Mouse (Mus musculus): ENCODE measurements at regions not wholly inside any gene's neighbourhood (a gene's known extent, or its start where the extent isn't known, plus 50 kb on each side); places are given as distances from the start of the nearest gene placed in this dataset.

GRCm38 (mm10) chr5:106365094-106365493, 92.9 kb downstream of the Barhl2 start:
- TF ChIP-seq POLR2A (IDR thresholded peaks at IDR 0.05; ENCODE audit: low read depth, low read length) (no peak), CTCF (IDR thresholded peaks at IDR 0.05; ENCODE audit: extremely low read depth, insufficient read depth, insufficient read length, insufficient replicate concordance) (no peak)

Measured in spleen, adult 2 months (tissue).